Mouse (Mus musculus) lung, adult 2 months (tissue): Measurements from ENCODE around the gene Adamtsl1.

Experiments used
- CTCF ChIP-seq: fragments of 200-500 bp; IDR thresholded peaks from 2 replicates; pipeline ENCODE4 v1.5.1; 2011; ENCODE audit warnings: mild to moderate bottlenecking, low read length, control low read depth; ENCODE audit not compliant: insufficient read depth
- POLR2A ChIP-seq: fragments of 200-500 bp; IDR thresholded peaks from 2 replicates; pipeline ENCODE4 v1.6.1; 2011; ENCODE audit warnings: low read depth, mild to moderate bottlenecking, control low read depth, low read length, borderline replicate concordance; ENCODE audit errors: extremely low read depth

GRCm38 (mm10) chr4:85879376-85879775 is 365.4 kb downstream of the Adamtsl1 start:
- TF ChIP-seq POLR2A = no peak
- no peak for TF ChIP-seq CTCF
